Mouse (Mus musculus): ENCODE measurements around the gene Cd24a.

Cd24a gene

GRCm38 (mm10) chr10:43581260-43581659 lies 3.2 kb downstream of the Cd24a start:
- DNase-seq (ENCODE audit: low spot score in 2 of 2) = no peak

GRCm38 (mm10) chr10:43584538-43584937 lies 6.5 kb downstream of the Cd24a start:
- no peak for DNase-seq (ENCODE audit: low spot score in 2 of 2)

GRCm38 (mm10) chr10:43588470-43589177 lies 10.5 kb downstream of the Cd24a start:
- DNase-seq (ENCODE audit: low spot score in 2 of 2) = no peak

- no peak for DNase-seq (ENCODE audit: low spot score in 2 of 2)
Observed at GRCm38 (mm10) chr10:43591477-43591876, 13.4 kb downstream of the Cd24a start.

- no peak for DNase-seq (ENCODE audit: low spot score in 2 of 2)
Observed at GRCm38 (mm10) chr10:43593182-43593581, 15.1 kb downstream of the Cd24a start.

GRCm38 (mm10) chr10:43594187-43594586 lies 16.1 kb downstream of the Cd24a start:
- DNase-seq (ENCODE audit: low spot score in 2 of 2) = no peak

DNA sequence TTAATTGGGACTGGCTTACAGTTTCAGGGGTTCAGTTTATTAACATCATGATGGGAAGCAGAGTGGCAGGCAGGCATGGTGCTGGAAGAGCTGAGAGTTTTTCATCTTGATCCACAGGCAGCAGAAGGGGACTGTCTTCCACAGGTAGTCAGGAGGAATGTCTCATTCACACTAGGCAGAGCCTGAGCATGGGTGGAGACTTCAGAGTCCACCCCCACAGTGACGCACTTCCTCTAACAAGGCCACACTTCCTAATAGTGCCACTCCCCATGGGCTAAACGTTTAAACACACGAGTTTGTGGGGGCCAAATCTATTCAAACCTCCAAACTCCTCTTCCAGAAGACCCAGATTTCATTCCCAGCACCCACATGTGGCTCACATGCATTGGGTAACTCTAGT lies 16.8 kb downstream of the Cd24a start:
- DNase-seq (ENCODE audit: low spot score in 2 of 2) = no peak

- DNase-seq (ENCODE audit: low spot score in 2 of 2) = no peak
Observed at GRCm38 (mm10) chr10:43598067-43598726, 20.1 kb downstream of the Cd24a start.

GRCm38 (mm10) chr10:43601039-43601438 lies 23.0 kb downstream of the Cd24a start:
- DNase-seq (ENCODE audit: low spot score in 2 of 2) = no peak

DNA sequence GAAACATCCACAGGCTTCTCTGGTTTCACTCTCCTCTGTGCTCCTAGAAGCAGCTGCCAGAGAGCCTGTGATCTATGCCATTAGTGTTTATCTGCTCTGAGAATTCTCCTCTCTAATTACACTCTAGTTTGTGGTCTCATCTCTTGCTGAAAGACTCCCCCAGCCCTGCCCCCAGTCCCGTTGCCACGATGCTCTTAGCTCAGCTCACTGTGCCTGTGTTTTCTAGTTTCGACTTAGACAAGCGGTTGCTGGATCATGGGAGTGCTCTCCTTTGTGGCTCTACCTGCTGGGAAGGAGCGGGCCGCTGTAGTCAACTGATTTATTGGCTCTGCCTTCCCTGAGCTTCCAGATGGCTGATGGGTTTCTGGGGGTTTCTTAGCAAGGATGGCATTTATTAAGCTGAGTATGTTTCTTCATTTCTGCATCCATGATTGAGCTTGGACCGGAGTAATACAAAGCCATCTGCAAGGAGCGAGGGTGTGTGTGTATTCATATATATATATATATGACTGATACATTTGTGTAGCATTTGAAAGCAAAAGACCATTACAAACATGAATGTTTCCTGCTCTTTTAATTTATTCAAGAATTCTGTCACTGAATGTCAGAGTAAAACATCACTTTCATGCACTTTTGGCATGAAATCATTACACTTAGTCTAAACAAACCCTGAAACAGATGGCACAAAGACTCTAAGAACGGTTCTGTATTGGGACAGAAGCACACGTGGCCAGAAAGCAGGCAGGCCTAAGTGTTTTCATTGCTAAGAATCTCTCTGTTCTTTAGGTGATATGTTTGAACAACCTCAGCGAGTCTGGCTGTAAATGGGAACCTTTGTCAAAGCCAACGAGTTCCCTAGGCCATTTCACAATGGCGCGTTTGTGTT lies 23.7 kb downstream of the Cd24a start:
- no peak for DNase-seq (ENCODE audit: low spot score in 2 of 2)

- DNase-seq (ENCODE audit: low spot score in 2 of 2) = peak; percentile 16 to 30
Observed at GRCm38 (mm10) chr10:43603975-43604686, 26.0 kb downstream of the Cd24a start.

GRCm38 (mm10) chr10:43604687-43605250 lies 26.7 kb downstream of the Cd24a start:
- peak in 1 of 2 experiments; percentile 21 for DNase-seq (ENCODE audit: low spot score in 2 of 2)

- DNase-seq (ENCODE audit: low spot score in 2 of 2) = no peak
Observed at GRCm38 (mm10) chr10:43605901-43606300, 27.8 kb downstream of the Cd24a start.

DNA sequence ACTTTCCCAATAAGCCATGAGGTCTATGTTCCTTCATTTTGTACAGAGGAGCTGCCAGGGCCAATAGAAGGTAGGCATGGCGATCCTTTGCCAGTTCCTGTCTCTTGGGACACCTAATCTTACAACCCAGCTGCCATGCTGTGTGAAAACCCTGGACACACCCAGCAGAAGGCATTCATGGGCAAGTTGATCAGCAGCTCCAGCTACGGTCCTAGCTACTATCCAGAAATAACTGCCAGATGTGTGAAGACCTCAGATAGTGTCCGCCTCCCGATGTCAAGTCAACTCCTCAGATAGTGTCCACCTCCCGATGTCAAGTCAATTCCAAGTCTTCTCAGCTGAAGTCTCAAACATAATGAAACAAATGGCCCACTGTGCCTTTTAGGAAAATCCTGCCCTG lies 31.4 kb downstream of the Cd24a start:
- DNase-seq (ENCODE audit: low spot score in 2 of 2) = no peak

DNA sequence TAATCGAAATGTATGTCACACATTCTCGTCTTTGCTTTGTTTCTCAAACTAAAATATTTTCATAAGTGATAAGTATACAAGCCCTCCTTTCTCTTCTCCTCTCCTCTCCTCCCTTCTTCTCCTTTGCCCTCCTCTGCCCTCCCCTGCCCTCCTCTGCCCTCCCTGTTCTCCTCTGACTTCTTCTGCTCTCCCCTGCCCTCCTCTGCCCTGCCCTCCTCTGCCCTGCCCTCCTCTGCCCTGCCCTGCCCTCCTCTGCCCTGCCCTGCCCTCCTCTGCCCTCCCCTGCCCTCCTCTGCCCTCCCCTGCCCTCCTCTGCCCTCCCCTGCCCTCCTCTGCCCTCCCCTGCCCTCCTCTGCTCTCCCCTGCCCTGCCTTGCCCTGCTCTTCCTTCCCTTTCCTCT lies 31.9 kb downstream of the Cd24a start:
- no peak for DNase-seq (ENCODE audit: low spot score in 2 of 2)

DNA sequence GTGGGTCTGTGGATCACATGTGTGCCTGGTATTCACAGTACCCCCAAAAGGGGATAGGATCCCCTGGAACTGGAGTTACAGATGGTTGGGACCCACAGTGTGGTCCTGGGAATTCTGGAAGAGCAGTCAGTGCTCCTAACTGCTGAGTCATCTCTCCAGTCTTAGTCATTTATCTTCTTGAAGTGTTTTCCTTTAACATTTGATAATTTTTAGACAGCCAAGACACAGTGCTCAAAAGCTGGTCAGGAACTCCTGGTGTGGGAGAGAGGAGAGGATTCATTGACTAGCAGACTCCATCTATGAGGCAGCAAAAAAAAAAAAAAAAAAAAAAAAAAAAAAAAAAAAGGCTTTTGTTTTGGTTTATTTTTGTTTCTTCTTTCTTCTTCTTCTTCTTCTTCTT lies 33.0 kb downstream of the Cd24a start:
- no peak for DNase-seq (ENCODE audit: low spot score in 2 of 2)

GRCm38 (mm10) chr10:43619059-43619531 lies 41.0 kb downstream of the Cd24a start:
- DNase-seq (ENCODE audit: low spot score in 2 of 2) = no peak

GRCm38 (mm10) chr10:43619939-43620338 lies 41.9 kb downstream of the Cd24a start:
- no peak for DNase-seq (ENCODE audit: low spot score in 2 of 2)

- DNase-seq (ENCODE audit: low spot score in 2 of 2) = no peak
Observed at GRCm38 (mm10) chr10:43623510-43623909, 45.4 kb downstream of the Cd24a start.

DNA sequence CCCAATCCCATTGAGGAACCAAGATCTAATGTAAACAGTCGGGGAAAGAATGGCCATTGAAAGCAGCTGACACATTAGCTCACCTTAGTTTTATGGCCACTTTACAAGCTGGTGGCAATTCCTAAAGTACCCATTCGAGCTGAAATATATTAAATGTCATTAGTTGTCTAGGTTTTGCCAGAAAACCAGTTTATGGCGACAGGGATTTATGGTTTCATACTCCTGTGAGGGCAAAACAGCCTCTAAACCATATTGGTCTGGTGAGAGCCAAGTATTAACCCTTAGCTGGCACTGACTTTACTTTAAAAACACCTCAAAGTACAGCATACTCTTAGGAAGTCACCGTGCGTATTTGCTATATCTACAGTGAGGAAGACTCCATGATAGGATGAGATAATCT lies 46.3 kb downstream of the Cd24a start:
- no peak for DNase-seq (ENCODE audit: low spot score in 2 of 2)

DNA sequence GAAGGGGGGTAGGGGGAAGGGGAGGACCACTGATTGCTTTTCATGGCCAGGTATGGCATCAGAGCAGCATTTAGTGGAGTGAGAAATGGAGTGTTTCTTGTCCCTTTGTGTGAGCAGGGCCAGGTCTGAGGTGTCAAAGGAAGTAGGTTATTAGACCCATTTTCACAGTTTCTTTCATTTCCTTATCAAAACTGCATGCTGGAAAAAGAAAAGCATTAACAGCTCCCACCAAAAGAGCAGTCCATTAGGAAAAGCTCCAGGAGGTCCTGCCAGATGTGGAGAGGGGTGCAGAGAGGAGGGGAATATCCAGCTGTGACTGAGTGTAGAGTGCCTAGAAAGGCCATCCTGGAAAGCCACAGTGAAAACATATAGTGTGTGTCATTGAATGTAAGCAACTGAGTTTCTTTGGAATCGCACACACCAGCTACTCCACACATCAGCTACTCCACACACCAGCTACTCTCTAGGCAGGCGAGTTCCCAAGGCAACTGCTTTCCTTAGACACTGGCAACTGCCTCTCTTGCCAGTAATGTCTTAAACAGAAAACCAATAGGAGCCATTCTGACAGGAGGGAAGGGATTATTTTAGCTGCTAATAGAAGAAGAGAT lies 46.8 kb downstream of the Cd24a start:
- DNase-seq (ENCODE audit: low spot score in 2 of 2) = no peak
